Mouse (Mus musculus): ENCODE results near the gene Slamf7. TPM values are rescaled to one million over a fixed set of nuclear protein-coding genes. Genes with fewer than 3 reads are reported as not detected.

Slamf7 gene
- polyA plus RNA-seq, 1 experiment: 12.3 TPM

GRCm38 (mm10) chr1:171629168-171629567 is 23.7 kb downstream of the Slamf7 start:
- Histone ChIP-seq H3K27me3 (ENCODE audit: control insufficient read depth, insufficient read depth, low read length) (no peaks in the 10 kb centered on the region), H3K4me1 (ENCODE audit: control insufficient read depth, insufficient read depth, insufficient read length) (peaks cover 12% of the 10 kb centered on the region; the same call in 1 of the 2 replicates), H3K27ac (ENCODE audit: insufficient read depth, low read length) (0 out of 2 replicates have a peak overlapping the region, but pooled peaks have one; percentile 22), H3K36me3 (ENCODE audit: control insufficient read depth, insufficient read depth, low read length) (no peaks in the 10 kb centered on the region), H3K4me3 (ENCODE audit: extremely low read depth, insufficient read depth, insufficient read length) (no peak overlapping the region)
- WGBS: 40% methylated on average over 6 of the region's 6 CpGs
- TF ChIP-seq POLR2A (IDR thresholded peaks at IDR 0.05; ENCODE audit: low read depth, low read length): no peak
- no peak for TF ChIP-seq CTCF (IDR thresholded peaks at IDR 0.05; ENCODE audit: extremely low read depth, insufficient read depth, insufficient read length, insufficient replicate concordance)
- DNase-seq (ENCODE audit: low read depth in 1 of 2, low spot score in 2 of 2): no peak

GRCm38 (mm10) chr1:171627801-171628200 is 25.0 kb downstream of the Slamf7 start:
- Histone ChIP-seq H3K27me3 (ENCODE audit: control insufficient read depth, insufficient read depth, low read length) (no peaks in the 10 kb centered on the region), H3K4me3 (ENCODE audit: extremely low read depth, insufficient read depth, insufficient read length) (no peak overlapping the region), H3K27ac (ENCODE audit: insufficient read depth, low read length) (no peak overlapping the region), H3K4me1 (ENCODE audit: control insufficient read depth, insufficient read depth, insufficient read length) (peaks cover 12% of the 10 kb centered on the region; the same call in 1 of the 2 replicates), H3K36me3 (ENCODE audit: control insufficient read depth, insufficient read depth, low read length) (no peaks in the 10 kb centered on the region)
- 27% methylated on average over 3 of the region's 3 CpGs for WGBS
- TF ChIP-seq CTCF (IDR thresholded peaks at IDR 0.05; ENCODE audit: extremely low read depth, insufficient read depth, insufficient read length, insufficient replicate concordance) (no peak), POLR2A (IDR thresholded peaks at IDR 0.05; ENCODE audit: low read depth, low read length) (no peak)
- no peak for DNase-seq (ENCODE audit: low read depth in 1 of 2, low spot score in 2 of 2)

DNA sequence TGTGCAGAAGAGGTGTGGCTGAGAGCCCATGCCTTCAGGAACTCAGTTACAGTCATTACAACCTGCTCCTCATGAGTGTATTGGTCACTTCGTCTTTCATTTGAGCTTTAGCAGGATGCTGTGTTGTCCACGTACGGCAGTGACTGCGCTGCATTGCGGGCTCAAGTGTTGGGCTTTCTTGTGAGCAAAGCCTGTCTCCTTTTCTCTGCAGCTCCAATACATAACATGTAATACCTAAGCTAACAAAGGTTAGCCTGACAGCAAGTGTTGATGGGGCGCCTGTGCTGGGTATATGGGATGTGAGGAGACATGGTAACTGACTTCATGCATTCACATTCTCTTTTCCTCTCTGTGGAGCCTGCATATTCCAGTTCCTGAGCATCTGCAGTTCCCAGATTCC is 32.7 kb downstream of the Slamf7 start:
- WGBS: 61% methylated on average over 6 of the region's 6 CpGs
- no peak overlapping the region for H3K4me3 ChIP-seq (ENCODE audit: extremely low read depth, insufficient read depth, insufficient read length)
- no peak for TF ChIP-seq POLR2A (IDR thresholded peaks at IDR 0.05; ENCODE audit: low read depth, low read length)
- TF ChIP-seq CTCF (IDR thresholded peaks at IDR 0.05; ENCODE audit: extremely low read depth, insufficient read depth, insufficient read length, insufficient replicate concordance): no peak

DNA sequence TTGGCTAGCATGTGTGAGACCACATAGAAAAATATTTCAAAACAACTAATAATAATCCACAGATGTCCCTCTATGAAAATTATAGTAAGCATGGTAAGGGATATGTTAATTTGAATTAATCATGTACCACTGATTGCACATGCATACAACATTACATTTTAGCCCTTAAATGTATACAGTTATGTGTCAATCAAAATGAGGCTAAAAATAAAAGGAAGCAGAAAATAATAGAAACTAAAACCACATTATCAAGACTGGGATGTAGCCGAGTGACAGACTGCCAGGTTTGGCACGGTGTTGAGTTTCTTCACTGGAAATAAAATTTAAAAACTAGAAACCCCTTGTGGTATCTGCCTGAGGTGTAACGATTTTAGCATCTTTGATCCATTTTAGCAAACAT is 33.2 kb downstream of the Slamf7 start:
- peaks cover 28% of the 10 kb centered on the region; the same call in 1 of the 2 replicates for H3K4me1 ChIP-seq (ENCODE audit: control insufficient read depth, insufficient read depth, insufficient read length)
- H3K27ac ChIP-seq (ENCODE audit: insufficient read depth, low read length): no peak overlapping the region
- TF ChIP-seq CTCF (IDR thresholded peaks at IDR 0.05; ENCODE audit: extremely low read depth, insufficient read depth, insufficient read length, insufficient replicate concordance): no peak
- TF ChIP-seq POLR2A (IDR thresholded peaks at IDR 0.05; ENCODE audit: low read depth, low read length): no peak
- no peak for DNase-seq (ENCODE audit: low read depth in 1 of 2, low spot score in 2 of 2)
- H3K27me3 ChIP-seq (ENCODE audit: control insufficient read depth, insufficient read depth, low read length): no peaks in the 10 kb centered on the region
- 10% methylated on average over 3 of the region's 3 CpGs for WGBS
- no peaks in the 10 kb centered on the region for H3K36me3 ChIP-seq (ENCODE audit: control insufficient read depth, insufficient read depth, low read length)
- H3K4me3 ChIP-seq (ENCODE audit: extremely low read depth, insufficient read depth, insufficient read length): no peak overlapping the region

More for the DNA sequence above, 32.7 kb downstream of the Slamf7 start:
- H3K4me1 ChIP-seq (ENCODE audit: control insufficient read depth, insufficient read depth, insufficient read length): peaks cover 28% of the 10 kb centered on the region; the same call in 1 of the 2 replicates
- no peak overlapping the region for H3K27ac ChIP-seq (ENCODE audit: insufficient read depth, low read length)
- no peak for DNase-seq (ENCODE audit: low read depth in 1 of 2, low spot score in 2 of 2)
- no peaks in the 10 kb centered on the region for H3K36me3 ChIP-seq (ENCODE audit: control insufficient read depth, insufficient read depth, low read length)
- H3K27me3 ChIP-seq (ENCODE audit: control insufficient read depth, insufficient read depth, low read length): no peaks in the 10 kb centered on the region

- TF ChIP-seq CTCF (IDR thresholded peaks at IDR 0.05; ENCODE audit: extremely low read depth, insufficient read depth, insufficient read length, insufficient replicate concordance) (no peak), POLR2A (IDR thresholded peaks at IDR 0.05; ENCODE audit: low read depth, low read length) (0 out of 2 replicates have a peak, but pooled peaks have one; percentile 4)
- Histone ChIP-seq H3K27ac (ENCODE audit: insufficient read depth, low read length) (peak overlapping the region; percentile 86), H3K27me3 (ENCODE audit: control insufficient read depth, insufficient read depth, low read length) (no peaks in the 10 kb centered on the region), H3K4me3 (ENCODE audit: extremely low read depth, insufficient read depth, insufficient read length) (no peak overlapping the region), H3K4me1 (ENCODE audit: control insufficient read depth, insufficient read depth, insufficient read length) (peaks cover 28% of the 10 kb centered on the region; the same call in 1 of the 2 replicates), H3K36me3 (ENCODE audit: control insufficient read depth, insufficient read depth, low read length) (no peaks in the 10 kb centered on the region)
- peak; percentile 73 to 75 for DNase-seq (ENCODE audit: low read depth in 1 of 2, low spot score in 2 of 2)
- 17% methylated on average over 8 of the region's 8 CpGs for WGBS
Observed at GRCm38 (mm10) chr1:171619001-171619400, 33.8 kb downstream of the Slamf7 start.

- DNase-seq (ENCODE audit: low read depth in 1 of 2, low spot score in 2 of 2): peak in 1 of 2 experiments; percentile 17
- TF ChIP-seq POLR2A (IDR thresholded peaks at IDR 0.05; ENCODE audit: low read depth, low read length): no peak
- TF ChIP-seq CTCF (IDR thresholded peaks at IDR 0.05; ENCODE audit: extremely low read depth, insufficient read depth, insufficient read length, insufficient replicate concordance): no peak
- 68% methylated on average over 11 of the region's 11 CpGs for WGBS
- Histone ChIP-seq H3K27ac (ENCODE audit: insufficient read depth, low read length) (peak overlapping the region; percentile 24; the same call in 1 of the 2 replicates), H3K36me3 (ENCODE audit: control insufficient read depth, insufficient read depth, low read length) (no peaks in the 10 kb centered on the region), H3K4me1 (ENCODE audit: control insufficient read depth, insufficient read depth, insufficient read length) (peaks cover 28% of the 10 kb centered on the region; the same call in 1 of the 2 replicates), H3K4me3 (ENCODE audit: extremely low read depth, insufficient read depth, insufficient read length) (no peak overlapping the region), H3K27me3 (ENCODE audit: control insufficient read depth, insufficient read depth, low read length) (no peaks in the 10 kb centered on the region)
Observed at GRCm38 (mm10) chr1:171616881-171617515, 35.8 kb downstream of the Slamf7 start.

- no peak overlapping the region for H3K4me3 ChIP-seq (ENCODE audit: extremely low read depth, insufficient read depth, insufficient read length)
- DNase-seq (ENCODE audit: low read depth in 1 of 2, low spot score in 2 of 2): peak in 1 of 2 experiments; percentile 26
- no peaks in the 10 kb centered on the region for H3K27me3 ChIP-seq (ENCODE audit: control insufficient read depth, insufficient read depth, low read length)
- H3K36me3 ChIP-seq (ENCODE audit: control insufficient read depth, insufficient read depth, low read length): no peaks in the 10 kb centered on the region
- H3K4me1 ChIP-seq (ENCODE audit: control insufficient read depth, insufficient read depth, insufficient read length): peaks cover 24% of the 10 kb centered on the region; the same call in 1 of the 2 replicates
- no peak overlapping the region for H3K27ac ChIP-seq (ENCODE audit: insufficient read depth, low read length)
- 18% methylated on average over 2 of the region's 2 CpGs for WGBS
- TF ChIP-seq POLR2A (IDR thresholded peaks at IDR 0.05; ENCODE audit: low read depth, low read length) (no peak), CTCF (IDR thresholded peaks at IDR 0.05; ENCODE audit: extremely low read depth, insufficient read depth, insufficient read length, insufficient replicate concordance) (no peak)
Observed at GRCm38 (mm10) chr1:171613962-171614361, 38.9 kb downstream of the Slamf7 start.
